Comparison of ENCODE assay signal across 19 mouse cellular contexts in the genomic region with DNA sequence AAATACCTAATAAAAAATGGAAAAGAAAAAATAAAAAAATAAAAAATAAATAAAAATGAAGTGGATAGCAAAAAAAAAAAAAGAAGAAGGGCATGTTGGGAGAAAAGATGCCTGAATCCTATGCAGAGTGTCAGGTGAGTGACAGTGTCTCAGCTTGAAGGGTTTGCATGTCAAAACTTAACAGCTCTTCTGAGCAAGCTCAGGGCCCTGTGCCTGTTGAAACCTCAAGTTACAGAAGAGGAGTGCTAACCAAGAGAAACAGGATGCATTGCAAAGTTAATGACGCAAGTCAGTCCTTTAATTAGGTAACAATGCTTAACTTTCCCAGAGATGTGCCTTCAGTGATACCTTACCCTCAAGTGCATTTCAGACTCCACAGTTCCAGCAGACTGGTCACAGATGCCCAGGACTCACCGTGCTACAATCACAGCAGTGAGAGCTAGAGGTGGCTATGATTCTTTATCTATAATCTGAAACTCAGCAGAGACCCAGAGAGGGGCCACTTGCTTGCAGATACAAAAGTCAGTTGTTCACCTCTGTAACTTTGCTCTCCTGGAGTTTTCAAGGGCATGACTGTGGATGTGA.
"Had no signal": no experiment of that assay in that cellular context is flagged by ENCODE, and none has a peak within 500 bp of the region (broad histone marks: within the 10 kb centered on the region; RNA-seq: fewer than 3 reads in every experiment).

No protein-coding gene starts in this region.

- H3K9me3 ChIP-seq: midbrain, embryonic 10.5 days; midbrain, embryonic 12.5 days; neural tube, embryonic 13.5 days; neural tube, embryonic 15.5 days had no signal

- H3K9ac ChIP-seq: lung, embryonic 14.5 days; midbrain, embryonic 12.5 days; neural tube, embryonic 13.5 days; neural tube, embryonic 15.5 days had no signal

- H3K4me3 ChIP-seq: midbrain, embryonic 10.5 days; midbrain, embryonic 12.5 days; myocyte; neural tube, embryonic 13.5 days; neural tube, embryonic 15.5 days had no signal

- H3K36me3 ChIP-seq: midbrain, embryonic 10.5 days; midbrain, embryonic 12.5 days; neural tube, embryonic 13.5 days; neural tube, embryonic 15.5 days had no signal

- ATAC-seq: midbrain, embryonic 16.5 days had no signal

- H3K4me2 ChIP-seq: lung, embryonic 14.5 days; midbrain, embryonic 12.5 days; neural tube, embryonic 13.5 days; neural tube, embryonic 15.5 days had no signal

- H3K27ac ChIP-seq: midbrain, embryonic 10.5 days; midbrain, embryonic 12.5 days; neural tube, embryonic 13.5 days had no signal

- H3K27me3 ChIP-seq: midbrain, embryonic 12.5 days; neural tube, embryonic 13.5 days; neural tube, embryonic 15.5 days had no signal

- H3K4me1 ChIP-seq: midbrain, embryonic 10.5 days; midbrain, embryonic 12.5 days; neural tube, embryonic 13.5 days; neural tube, embryonic 15.5 days had no signal

- DNase-seq: lung, adult 18-20 months; lung, embryonic 14.5 days; lung, postnatal 10 days; lung, postnatal 4 days; midbrain, embryonic 14.5 days; retina, postnatal 1 day; right cerebral cortex, adult 18-20 months; right cerebral cortex, postnatal 25 days; right cerebral cortex, postnatal 4 days; spleen, adult 18-20 months; thymus, adult 18-20 months; thymus, postnatal 14 days; thymus, postnatal 36 days had no signal
